Mouse (Mus musculus): Measurements from ENCODE around the gene Ier5l. TPM values are rescaled to one million over a fixed set of nuclear protein-coding genes. Genes with fewer than 3 reads are reported as not detected.

Gene Ier5l
- polyA plus RNA-seq, 1 experiment: 2.5 TPM

DNA sequence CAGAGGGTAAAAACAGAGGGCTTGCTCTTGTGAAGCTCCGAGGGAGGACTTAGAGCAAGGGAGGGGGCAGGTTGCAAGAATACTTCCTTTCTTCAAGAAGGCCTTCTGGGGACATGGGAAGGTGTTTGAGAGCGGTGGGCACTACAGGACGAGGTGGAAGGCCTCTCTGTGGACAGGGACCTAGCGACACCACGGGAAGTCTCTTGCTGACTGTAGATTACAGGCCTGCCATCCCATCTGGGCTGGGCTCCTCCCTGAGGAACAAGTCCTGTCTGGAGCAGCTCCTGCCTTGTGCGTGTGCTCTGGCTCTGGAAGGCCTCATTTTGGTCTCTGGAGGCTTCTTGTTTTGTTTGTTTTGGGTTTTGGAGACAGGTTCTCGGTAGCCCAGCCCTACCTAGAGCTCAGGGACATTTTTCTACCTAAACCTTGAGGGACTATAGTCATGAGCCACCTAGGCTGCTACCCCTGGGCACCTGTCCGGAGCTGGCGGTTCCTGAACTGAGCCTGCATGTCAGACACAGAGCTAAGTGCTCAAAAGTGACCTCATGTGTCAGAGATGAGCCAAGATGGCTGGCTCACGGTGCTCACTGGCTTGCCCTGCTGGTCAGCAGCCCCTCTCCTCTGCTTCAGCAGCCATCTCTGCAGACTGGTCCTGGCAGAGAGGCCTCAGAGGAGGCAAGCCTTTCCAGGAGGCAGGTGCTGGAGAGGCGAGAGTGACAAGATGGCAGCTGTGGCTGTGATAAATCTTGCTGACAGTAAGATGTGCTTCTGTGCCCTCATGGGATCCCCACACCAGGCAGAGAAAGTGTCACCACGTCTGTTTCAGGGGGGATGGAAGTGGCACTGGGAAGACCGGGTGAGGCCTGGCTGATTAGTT lies 17.7 kb downstream of the Ier5l start:
- Histone ChIP-seq H3K4me3 (ENCODE audit: insufficient read depth, low read depth, low read length) (no peak overlapping the region), H3K27ac (replicated peaks; ENCODE audit: low read depth, low read length) (no peak overlapping the region), H3K4me1 (ENCODE audit: control insufficient read depth, insufficient read depth, insufficient read length, low read length) (no peaks in the 10 kb centered on the region)

- no peaks in the 10 kb centered on the region for H3K4me1 ChIP-seq (ENCODE audit: control insufficient read depth, insufficient read depth, insufficient read length, low read length)
- H3K27ac ChIP-seq (replicated peaks; ENCODE audit: low read depth, low read length): no peak overlapping the region
Observed at GRCm38 (mm10) chr2:30454587-30454986, 19.4 kb downstream of the Ier5l start.

GRCm38 (mm10) chr2:30453570-30453969 lies 20.4 kb downstream of the Ier5l start:
- H3K4me3 ChIP-seq (ENCODE audit: insufficient read depth, low read depth, low read length): no peak overlapping the region
- peaks cover under 1% of the 10 kb centered on the region for H3K4me1 ChIP-seq (ENCODE audit: control insufficient read depth, insufficient read depth, insufficient read length, low read length)
- H3K27ac ChIP-seq (replicated peaks; ENCODE audit: low read depth, low read length): no peak overlapping the region

More at GRCm38 (mm10) chr2:30454587-30454986, 19.4 kb downstream of the Ier5l start:
- H3K4me3 ChIP-seq (ENCODE audit: insufficient read depth, low read depth, low read length): no peak overlapping the region

DNA sequence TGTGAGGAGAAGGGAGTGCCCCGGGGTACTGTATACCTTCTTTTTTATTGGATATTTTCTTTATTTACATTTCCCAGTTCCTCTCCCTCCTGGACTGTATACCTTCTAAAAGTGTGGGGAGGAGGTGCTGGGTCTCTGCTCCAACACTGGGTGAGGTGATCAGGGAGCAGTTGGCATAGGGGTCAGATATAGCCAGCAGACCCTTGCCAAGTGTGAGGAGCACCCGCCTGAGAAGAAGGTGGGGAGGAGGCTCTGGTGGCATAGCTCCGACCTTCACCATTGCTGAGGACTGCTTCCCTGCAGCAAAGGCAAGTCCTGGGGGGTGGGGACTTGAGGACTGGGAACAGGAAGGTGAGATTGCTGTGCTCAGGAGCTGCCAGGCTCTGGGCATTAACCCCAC lies 22.5 kb downstream of the Ier5l start:
- Histone ChIP-seq H3K4me1 (ENCODE audit: control insufficient read depth, insufficient read depth, insufficient read length, low read length) (peaks cover 16% of the 10 kb centered on the region), H3K4me3 (ENCODE audit: insufficient read depth, low read depth, low read length) (no peak overlapping the region), H3K27ac (replicated peaks; ENCODE audit: low read depth, low read length) (no peak overlapping the region)

- peaks cover 26% of the 10 kb centered on the region for H3K4me1 ChIP-seq (ENCODE audit: control insufficient read depth, insufficient read depth, insufficient read length, low read length)
- no peak overlapping the region for H3K4me3 ChIP-seq (ENCODE audit: insufficient read depth, low read depth, low read length)
- no peak overlapping the region for H3K27ac ChIP-seq (replicated peaks; ENCODE audit: low read depth, low read length)
Observed at GRCm38 (mm10) chr2:30450530-30450929, 23.5 kb downstream of the Ier5l start.

- H3K27ac ChIP-seq (replicated peaks; ENCODE audit: low read depth, low read length): peak overlapping the region; percentile 94
- H3K4me3 ChIP-seq (ENCODE audit: insufficient read depth, low read depth, low read length): no peak overlapping the region
- H3K4me1 ChIP-seq (ENCODE audit: control insufficient read depth, insufficient read depth, insufficient read length, low read length): peaks cover 43% of the 10 kb centered on the region
Observed at GRCm38 (mm10) chr2:30448371-30448770, 25.6 kb downstream of the Ier5l start.

- H3K4me1 ChIP-seq (ENCODE audit: control insufficient read depth, insufficient read depth, insufficient read length, low read length): peaks cover 55% of the 10 kb centered on the region
- no peak overlapping the region for H3K4me3 ChIP-seq (ENCODE audit: insufficient read depth, low read depth, low read length)
- H3K27ac ChIP-seq (replicated peaks; ENCODE audit: low read depth, low read length): peak overlapping the region; percentile 94
Observed at GRCm38 (mm10) chr2:30446891-30447826, 26.9 kb downstream of the Ier5l start.

DNA sequence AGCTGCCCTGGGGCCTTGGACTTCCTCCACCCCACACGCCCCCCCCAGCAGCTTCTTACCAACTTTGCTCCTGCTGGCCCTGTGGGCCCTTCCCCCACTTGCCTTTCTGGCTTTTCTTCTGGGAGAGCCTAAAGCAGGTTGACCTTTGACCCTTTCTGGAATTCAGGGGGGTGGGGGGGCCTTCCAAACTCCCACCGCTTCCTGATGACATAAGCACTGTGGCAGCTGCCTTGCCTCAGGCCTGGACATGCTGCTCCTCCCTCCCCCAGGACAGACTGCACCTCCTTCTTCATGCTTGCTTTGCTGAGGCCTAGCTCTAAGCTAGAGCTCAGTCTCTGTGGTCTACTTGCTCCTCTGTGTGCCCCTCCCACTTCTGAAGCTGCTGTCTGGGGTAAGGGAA lies 28.7 kb downstream of the Ier5l start:
- H3K4me3 ChIP-seq (ENCODE audit: insufficient read depth, low read depth, low read length): no peak overlapping the region
- H3K27ac ChIP-seq (replicated peaks; ENCODE audit: low read depth, low read length): peak overlapping the region; percentile 94
- peaks cover 64% of the 10 kb centered on the region for H3K4me1 ChIP-seq (ENCODE audit: control insufficient read depth, insufficient read depth, insufficient read length, low read length)

DNA sequence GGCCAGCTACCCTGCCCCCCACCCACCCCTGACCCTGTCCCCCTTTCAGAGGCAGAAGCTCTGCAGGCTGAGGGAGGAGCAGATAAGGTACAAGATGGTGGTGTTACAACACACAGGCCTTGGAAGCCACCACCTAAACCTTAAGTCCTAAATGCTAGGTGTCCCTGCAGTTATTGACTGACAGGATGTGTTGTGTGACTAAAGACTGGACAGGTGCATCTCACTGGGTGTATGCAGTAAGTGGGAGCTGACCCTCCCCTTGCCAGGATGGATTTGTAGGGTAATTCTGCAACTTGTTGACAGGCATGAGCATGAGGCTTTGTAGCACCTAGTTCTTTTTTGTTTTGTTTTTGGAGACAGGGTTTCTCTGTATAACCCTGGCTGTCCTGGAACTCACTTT lies 29.6 kb downstream of the Ier5l start:
- H3K4me1 ChIP-seq (ENCODE audit: control insufficient read depth, insufficient read depth, insufficient read length, low read length): peaks cover 71% of the 10 kb centered on the region
- no peak overlapping the region for H3K4me3 ChIP-seq (ENCODE audit: insufficient read depth, low read depth, low read length)
- peak overlapping the region; percentile 94 for H3K27ac ChIP-seq (replicated peaks; ENCODE audit: low read depth, low read length)

DNA sequence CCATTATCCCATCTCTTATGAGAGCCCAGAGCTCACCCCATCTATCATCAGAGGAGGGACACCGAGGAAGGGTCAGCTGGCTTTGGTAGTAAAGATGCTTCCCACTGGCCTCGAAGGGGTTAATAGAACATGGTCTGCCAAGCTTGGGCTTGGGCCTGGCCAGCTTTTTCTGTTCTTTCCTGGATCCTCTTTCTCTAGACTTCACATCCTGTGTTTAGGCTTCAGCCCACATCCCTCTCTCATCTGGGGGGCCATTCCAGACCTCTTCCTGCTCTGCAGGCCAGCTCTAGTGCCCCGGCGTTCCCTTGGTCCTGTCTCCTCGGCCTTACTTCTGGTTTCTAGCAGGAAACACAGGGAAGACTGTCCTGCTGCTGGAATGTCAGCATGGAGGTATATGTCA lies 30.0 kb downstream of the Ier5l start:
- H3K4me3 ChIP-seq (ENCODE audit: insufficient read depth, low read depth, low read length): no peak overlapping the region
- H3K4me1 ChIP-seq (ENCODE audit: control insufficient read depth, insufficient read depth, insufficient read length, low read length): peaks cover 71% of the 10 kb centered on the region
- H3K27ac ChIP-seq (replicated peaks; ENCODE audit: low read depth, low read length): peak overlapping the region; percentile 69

GRCm38 (mm10) chr2:30443281-30443680 lies 30.7 kb downstream of the Ier5l start:
- H3K4me3 ChIP-seq (ENCODE audit: insufficient read depth, low read depth, low read length): no peak overlapping the region
- peaks cover 67% of the 10 kb centered on the region for H3K4me1 ChIP-seq (ENCODE audit: control insufficient read depth, insufficient read depth, insufficient read length, low read length)
- H3K27ac ChIP-seq (replicated peaks; ENCODE audit: low read depth, low read length): peak overlapping the region; percentile 99

DNA sequence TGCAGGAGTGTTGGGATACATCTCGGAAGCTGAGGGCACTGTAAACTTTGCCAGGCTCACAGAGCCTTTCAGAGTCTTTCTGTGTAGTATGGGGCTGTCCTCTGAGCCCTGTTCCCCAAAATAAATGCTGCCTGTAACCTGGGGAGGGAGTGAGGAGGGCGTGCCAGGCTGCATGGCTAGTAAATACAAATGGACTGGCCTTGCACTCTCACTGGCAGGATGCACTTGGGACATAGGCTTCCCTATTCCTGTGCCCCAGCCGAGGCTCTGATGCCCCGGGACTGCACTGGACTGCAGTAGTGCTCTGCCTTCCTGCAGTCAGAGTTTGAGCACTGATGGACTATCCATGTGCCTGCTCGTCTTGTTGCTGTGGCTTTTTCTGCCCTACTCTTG lies 31.5 kb downstream of the Ier5l start:
- Histone ChIP-seq H3K4me1 (ENCODE audit: control insufficient read depth, insufficient read depth, insufficient read length, low read length) (peaks cover 63% of the 10 kb centered on the region), H3K27ac (replicated peaks; ENCODE audit: low read depth, low read length) (peak overlapping the region; percentile 99), H3K4me3 (ENCODE audit: insufficient read depth, low read depth, low read length) (peak overlapping the region; percentile 26; the same call in 1 of the 2 replicates)

DNA sequence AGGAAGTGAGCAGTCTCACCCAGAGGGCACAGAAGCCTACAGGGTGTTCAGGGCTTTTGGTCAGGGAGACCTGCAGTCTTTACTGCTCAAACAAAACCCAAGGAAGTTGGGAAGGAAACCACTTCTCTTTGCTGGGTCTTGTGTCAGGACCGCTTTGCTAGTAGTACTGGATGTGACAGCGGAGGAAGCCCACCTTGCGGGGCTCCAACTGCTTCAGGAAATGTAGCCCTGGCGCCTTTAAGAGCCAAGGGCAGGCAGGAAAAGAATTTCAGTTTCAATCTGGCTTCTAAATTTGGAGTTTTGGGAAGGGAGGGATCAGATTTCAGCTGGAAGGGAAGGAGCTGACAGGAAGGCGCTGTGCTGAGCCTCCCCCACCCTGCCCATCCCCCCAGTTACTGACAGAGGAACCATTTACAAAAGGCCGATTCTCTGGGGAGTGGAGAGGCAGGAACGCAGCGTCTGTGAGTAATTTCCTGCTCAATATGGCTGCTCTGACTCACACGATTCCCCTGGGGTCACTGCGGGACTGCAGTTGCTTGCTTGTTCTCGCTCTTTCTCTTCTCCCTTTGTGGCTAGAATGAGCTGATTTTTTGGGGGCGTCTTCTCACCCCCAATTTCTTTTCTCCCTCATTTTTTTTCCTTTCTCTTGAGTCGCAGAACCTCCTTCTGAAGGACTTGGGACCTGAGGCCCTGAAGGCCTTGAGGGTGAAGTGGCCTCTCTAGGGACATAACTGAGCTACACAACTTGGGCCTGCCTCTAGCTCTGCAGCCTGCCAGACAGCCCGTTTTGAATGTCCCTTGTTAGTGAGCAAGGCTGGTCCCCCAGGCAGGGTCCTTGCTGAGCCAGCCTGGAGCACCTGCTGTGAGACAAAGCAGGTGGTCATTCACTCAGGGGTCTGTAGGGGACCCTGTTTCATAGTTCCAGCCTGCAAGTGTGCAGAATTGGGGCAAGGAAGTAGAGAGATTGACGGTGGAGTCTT lies 32.2 kb downstream of the Ier5l start:
- H3K4me3 ChIP-seq (ENCODE audit: insufficient read depth, low read depth, low read length): peak overlapping the region; percentile 31
- H3K27ac ChIP-seq (replicated peaks; ENCODE audit: low read depth, low read length): peak overlapping the region; percentile 99
- peaks cover 57% of the 10 kb centered on the region for H3K4me1 ChIP-seq (ENCODE audit: control insufficient read depth, insufficient read depth, insufficient read length, low read length)

DNA sequence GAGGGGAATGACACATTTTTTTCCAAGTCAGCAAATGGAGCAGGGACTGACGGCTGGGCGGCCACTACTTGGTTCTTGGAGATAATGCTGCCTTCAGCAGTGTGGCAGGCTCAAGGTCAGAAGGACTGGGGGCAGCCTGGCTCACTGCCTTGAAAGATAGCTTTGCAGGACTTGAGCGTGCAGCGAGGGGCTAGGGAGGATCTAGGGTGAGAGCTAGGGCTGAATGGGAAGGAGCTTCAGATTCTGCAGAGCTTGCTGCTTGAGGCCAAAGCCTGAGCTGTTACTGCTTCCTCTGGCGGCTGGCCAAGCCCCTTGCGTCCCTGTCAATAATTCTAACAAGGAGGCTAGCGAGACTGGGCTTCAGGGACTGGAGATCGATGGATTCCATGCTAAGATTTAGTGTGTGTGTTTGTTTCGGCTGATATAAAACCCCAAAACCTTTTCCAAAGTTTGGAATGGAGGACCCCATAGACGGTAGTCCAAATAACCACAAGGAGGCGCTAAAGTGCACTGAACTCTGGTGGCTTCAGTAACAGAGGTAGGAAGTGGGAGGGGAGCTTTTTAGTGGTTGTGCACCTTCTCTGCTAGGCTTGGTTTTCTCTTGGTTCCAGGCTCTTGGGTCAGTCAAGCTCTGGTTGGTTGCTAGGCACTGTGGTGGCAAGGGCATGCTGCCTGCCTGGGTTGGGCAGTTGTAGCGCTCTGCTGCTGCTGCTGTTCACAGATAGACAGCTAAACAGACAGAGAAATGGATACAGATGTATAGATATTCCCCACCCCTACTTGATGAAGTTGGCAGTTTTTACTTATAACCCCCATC lies 33.1 kb downstream of the Ier5l start:
- Histone ChIP-seq H3K4me3 (ENCODE audit: insufficient read depth, low read depth, low read length) (peak overlapping the region; percentile 31), H3K27ac (replicated peaks; ENCODE audit: low read depth, low read length) (peak overlapping the region; percentile 99), H3K4me1 (ENCODE audit: control insufficient read depth, insufficient read depth, insufficient read length, low read length) (peaks cover 49% of the 10 kb centered on the region)
